Mouse (Mus musculus): ENCODE results near the gene Gca.

Gene Gca

GRCm38 (mm10) chr2:62664135-62664670 is at the start of gene Gca:
Gene Gca (plus strand): TSS chr2:62664285.
- DNase-seq (ENCODE audit: low spot score in 2 of 2), result peak; percentile 67 to 73

GRCm38 (mm10) chr2:62618934-62619341 is 45.1 kb upstream of the Gca start:
- no peak for DNase-seq (ENCODE audit: low spot score in 2 of 2)

DNA sequence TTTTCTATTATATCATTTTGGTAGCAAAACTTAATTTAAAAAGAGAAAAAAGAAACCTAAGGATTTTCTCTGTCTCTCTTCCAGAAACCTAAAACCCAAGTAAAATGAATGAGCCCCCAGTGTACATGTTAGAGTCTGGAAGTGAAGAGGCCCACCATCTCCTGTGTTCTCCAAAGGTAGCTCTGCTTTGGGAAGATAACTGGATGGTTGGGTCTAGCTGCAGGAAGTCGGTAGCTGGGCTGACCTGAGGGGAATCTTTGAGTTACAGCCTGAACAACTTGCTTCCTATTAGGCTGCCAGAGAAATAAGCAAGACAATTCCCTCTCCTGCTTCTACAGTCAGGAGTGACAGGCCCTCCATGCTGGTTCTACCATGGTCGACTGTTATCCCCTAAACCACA is 44.4 kb upstream of the Gca start:
- no peak for DNase-seq (ENCODE audit: low spot score in 2 of 2)

DNA sequence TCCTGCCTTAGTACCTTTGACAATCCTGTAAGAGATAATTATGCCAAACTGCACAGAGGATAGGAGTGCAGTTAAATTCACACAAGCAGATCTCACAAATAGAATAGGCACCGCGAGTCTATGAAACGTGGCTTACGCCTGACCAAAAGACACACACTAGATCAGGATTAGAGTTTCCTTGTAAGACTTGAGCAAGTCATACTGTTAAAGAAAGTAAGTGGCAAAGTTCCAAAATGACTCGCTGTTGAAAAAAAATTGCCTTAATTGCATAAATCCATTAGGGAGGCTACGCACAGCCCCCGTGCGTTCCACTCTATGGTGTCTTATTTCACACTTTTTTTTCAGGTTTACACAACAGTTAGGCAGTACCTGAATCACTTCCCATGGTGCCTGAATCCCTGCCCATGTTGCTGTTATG is 41.1 kb upstream of the Gca start:
- no peak for DNase-seq (ENCODE audit: low spot score in 2 of 2)

DNA sequence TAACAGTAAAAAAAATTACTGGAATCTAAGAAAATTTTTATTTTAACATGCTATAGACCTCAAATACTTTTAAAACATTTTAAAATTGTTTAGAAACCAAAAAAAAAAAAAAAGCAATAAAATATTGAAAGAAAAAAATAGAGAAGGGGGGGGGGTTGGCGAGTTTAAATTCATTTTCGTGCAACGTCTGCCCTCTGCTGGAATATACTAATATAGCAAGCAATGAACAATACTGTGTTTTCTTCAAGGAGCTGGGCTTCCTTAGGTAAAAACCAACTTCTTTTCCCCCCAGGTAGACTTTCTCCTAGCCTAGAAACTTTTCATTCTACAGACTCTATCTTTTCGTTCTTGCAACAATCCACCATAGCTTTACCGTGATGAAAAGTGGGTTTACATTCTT is 36.4 kb upstream of the Gca start:
- DNase-seq (ENCODE audit: low spot score in 2 of 2), result no peak

DNA sequence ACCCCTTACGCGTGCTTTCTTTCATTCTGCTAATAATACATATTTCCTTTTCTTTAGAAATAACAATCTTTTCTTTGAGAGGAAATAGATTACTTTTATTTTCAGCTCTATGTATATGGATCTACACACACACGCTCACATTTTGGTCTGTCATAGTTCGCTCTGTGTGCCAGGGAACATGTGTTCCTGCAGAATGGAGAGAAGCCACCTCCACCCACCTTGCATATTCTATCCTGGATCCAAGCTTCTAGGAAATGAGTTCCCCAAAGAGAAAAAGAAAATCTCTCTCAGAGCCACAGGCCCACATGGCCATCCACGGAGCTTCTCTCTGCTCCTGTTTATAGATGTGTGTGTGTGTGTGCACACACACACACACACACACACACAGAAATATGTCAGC is 35.7 kb upstream of the Gca start:
- DNase-seq (ENCODE audit: low spot score in 2 of 2), result no peak

DNA sequence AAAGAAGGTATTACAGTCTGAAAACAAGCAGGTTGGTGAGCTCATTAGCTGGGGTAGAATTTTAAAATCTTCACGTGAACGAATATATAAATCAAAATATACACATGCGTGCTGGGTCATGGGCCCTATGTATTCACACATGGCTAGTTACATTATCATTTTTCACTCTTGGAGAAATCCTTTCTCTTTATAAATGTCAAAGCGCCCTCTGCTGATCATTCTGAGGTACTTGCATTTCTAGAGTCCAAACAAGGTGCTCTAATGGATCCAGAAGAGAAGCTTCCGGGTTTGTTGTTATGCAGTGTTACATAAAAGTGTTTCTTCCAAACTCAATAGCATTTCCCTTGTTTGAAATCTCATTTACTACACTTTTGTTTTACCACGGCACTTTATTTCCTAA is 33.6 kb upstream of the Gca start:
- peak in 1 of 2 experiments; percentile 16 for DNase-seq (ENCODE audit: low spot score in 2 of 2)

GRCm38 (mm10) chr2:62639869-62640268 is 24.2 kb upstream of the Gca start:
- DNase-seq (ENCODE audit: low spot score in 2 of 2), result no peak

GRCm38 (mm10) chr2:62643405-62644305 is 20.4 kb upstream of the Gca start:
- peak; percentile 40 to 52 for DNase-seq (ENCODE audit: low spot score in 2 of 2)

GRCm38 (mm10) chr2:62644891-62645290 is 19.2 kb upstream of the Gca start:
- DNase-seq (ENCODE audit: low spot score in 2 of 2), result no peak

DNA sequence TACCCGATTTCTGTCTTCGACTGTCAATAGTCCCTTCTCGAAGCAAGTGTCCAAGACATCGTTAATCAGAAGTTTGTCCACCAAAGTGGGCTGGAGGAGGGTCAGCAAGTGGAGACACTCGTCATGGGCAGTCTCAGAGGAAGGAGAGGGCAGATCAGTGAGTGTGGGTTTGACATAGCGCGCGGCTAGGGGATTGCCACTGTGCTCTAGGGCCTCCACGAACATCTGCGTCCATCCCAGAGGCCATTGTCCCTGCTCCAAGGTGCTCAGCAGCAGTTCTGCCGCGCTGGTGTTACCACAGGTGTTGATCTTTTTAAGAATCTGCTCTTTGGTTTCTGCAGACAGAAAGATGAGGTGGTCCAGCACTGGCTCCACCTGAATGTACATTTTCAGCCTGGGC is 18.6 kb upstream of the Gca start:
- peak; percentile 25 to 46 for DNase-seq (ENCODE audit: low spot score in 2 of 2)

DNA sequence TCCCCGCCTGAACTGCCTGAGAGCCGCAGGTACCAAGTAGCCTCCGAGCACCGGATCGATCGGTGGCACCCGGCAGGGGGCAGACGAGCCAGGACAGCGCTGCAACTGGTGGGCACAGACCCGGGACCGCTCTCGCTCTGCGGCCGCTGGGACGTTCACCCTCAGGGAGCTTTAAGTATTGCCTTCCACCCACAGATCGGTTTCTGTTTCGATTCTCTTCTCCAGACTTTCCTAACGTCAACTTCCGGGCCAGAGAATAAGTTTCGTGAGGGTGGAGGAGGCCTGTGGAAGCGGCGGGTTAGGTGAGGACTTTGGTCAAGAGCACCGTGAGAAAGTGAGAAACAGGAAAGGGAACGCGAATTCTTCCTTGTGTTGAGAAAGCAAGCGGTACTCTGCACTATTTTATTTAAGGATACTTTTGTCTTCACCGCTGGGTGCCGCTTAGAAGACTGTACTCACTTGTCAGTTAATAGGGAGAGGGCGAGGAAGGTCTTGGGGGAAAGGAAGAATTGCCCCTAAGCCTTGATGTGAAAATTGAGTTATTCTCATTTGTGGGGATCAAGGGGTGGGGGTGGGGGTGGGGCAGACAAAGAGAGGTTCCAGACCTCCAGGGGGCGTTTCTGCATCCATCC is 18.0 kb upstream of the Gca start, which contains the start of gene Ifih1:
Gene Ifih1 (minus strand): TSS at position 242 of the 632 bp plus-strand sequence.
- peak; percentile 67 to 77 for DNase-seq (ENCODE audit: low spot score in 2 of 2)

- no peak for DNase-seq (ENCODE audit: low spot score in 2 of 2)
Observed at GRCm38 (mm10) chr2:62646671-62647289, 17.3 kb upstream of the Gca start.

DNA sequence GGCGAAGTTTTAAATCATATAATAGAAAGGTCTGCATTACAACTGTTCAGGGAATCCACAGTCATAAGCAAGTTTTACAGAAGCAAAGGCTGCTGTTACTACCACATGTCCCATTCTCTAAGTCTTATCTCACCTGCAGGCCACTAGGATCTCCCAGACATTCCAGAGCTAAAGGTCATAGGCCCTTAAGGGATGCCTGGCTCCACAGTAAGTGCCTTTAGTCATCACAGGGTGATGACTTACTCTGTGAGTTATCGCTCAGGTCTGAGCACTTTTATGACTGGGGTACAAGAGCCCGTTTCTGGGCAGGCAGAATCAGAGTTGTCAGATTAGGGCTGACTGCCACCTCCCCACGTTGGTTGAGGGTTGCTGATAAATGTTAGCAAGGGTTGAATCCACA is 12.2 kb upstream of the Gca start:
- DNase-seq (ENCODE audit: low spot score in 2 of 2), result no peak

GRCm38 (mm10) chr2:62652466-62652865 is 11.6 kb upstream of the Gca start:
- DNase-seq (ENCODE audit: low spot score in 2 of 2), result no peak

- DNase-seq (ENCODE audit: low spot score in 2 of 2), result peak; percentile 38 to 48
Observed at GRCm38 (mm10) chr2:62654519-62655338, 9.4 kb upstream of the Gca start.

- DNase-seq (ENCODE audit: low spot score in 2 of 2), result no peak
Observed at GRCm38 (mm10) chr2:62656072-62656471, 8.0 kb upstream of the Gca start.

- DNase-seq (ENCODE audit: low spot score in 2 of 2), result no peak
Observed at GRCm38 (mm10) chr2:62660565-62660964, 3.5 kb upstream of the Gca start.

GRCm38 (mm10) chr2:62662560-62662959 is 1.5 kb upstream of the Gca start:
- DNase-seq (ENCODE audit: low spot score in 2 of 2), result no peak

GRCm38 (mm10) chr2:62664839-62665238 is 754 bp downstream of the Gca start:
- no peak for DNase-seq (ENCODE audit: low spot score in 2 of 2)

- no peak for DNase-seq (ENCODE audit: low spot score in 2 of 2)
Observed at GRCm38 (mm10) chr2:62665536-62665935, 1.5 kb downstream of the Gca start.
